Mouse (Mus musculus): ENCODE data around the gene Ank2. TPM values are rescaled to one million over a fixed set of nuclear protein-coding genes. Genes with fewer than 3 reads are reported as not detected.
A peak's percentile ranks its signal among the peaks of the same experiment; 100 is the strongest.

Ank2 gene
- total RNA-seq, 2 experiments from 2014 or later: 0.73 TPM; not detected in 1

DNA sequence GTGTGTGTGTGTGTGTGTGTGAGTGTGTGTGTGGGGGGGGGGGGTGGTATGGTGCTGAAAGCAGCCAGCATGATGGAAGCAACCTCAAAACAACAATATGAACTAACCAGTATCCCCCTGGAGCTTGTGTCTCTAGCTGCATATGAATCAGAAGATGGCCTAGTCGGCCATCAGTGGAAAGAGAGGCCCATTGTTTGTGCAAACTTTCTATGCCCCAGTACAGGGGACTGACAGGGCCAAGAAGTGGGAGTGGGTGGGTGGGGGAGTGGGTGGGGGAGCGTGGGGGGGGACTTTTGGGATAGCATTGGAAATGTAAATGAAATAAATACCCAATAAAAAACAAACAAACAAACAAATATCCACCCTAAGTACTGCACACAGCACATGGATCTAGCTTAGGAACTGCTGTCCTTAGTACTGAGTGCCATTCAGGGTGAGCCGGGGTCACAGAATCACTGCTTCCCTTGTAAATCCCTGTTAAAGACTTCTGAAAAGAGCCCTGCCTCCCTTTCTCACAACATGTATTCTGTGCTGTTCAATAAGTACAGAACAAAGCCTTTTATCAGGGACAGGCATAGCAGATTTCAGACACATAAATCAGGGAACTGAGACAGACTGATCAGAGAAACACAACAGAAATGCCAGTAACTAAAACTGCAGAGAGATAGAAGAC lies 412.2 kb downstream of the Ank2 start:
- ATAC-seq (replicated peaks; ENCODE audit: poor library complexity, severe bottlenecking): no peak

DNA sequence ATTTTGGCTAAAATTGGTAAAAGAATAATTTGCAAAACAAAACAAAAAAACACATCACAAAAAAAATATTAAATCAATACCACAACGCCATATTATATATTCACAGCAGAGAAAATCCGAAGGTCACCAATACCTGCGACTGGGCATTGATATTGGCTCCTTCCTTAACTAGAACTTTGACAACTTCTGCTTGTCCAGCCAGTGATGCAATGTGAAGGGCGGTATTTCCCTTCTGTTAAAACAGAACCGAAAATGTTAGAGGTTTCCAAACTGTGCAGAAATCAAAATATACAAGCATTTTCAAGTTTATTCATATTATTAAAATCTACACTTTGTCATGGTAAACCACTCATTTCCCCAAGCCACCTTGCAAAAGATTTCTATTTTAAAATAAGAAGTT lies 421.8 kb downstream of the Ank2 start:
- ATAC-seq (replicated peaks; ENCODE audit: poor library complexity, severe bottlenecking): peak; percentile 67

DNA sequence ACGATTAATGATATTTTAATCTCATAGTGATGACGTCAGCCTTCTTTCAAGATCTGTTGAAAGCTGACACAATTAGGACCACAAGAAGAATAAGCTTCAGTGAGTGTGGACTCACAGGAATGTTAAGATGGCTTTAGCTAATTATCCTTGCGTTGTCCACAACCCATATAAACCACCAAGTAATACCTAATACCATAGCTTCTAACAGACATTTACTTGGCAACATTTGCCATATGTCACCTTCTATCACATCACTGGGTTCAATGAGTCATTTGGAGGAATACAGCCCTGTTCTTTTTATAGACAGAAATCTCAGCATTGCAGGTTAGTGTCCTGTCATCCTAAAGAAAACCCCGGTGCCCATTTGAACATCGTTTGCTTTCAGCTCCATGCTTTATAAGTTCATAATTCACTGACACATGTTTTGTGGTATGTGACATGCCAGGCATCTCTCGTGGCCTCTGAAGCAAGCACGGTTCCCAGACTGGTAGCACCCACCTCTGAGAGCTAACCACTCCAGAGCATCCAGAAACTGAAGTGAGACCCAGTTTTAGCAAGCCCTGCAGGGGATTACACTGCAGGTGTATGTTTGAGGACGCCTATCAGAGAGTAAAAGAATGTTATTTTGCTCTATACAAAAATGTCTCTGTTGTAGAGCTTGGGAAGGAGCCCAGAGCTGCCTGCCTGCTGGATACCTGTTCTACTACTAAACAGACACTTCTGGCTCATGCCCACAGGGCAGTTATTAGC lies 423.4 kb downstream of the Ank2 start:
- no peak for ATAC-seq (replicated peaks; ENCODE audit: poor library complexity, severe bottlenecking)

DNA sequence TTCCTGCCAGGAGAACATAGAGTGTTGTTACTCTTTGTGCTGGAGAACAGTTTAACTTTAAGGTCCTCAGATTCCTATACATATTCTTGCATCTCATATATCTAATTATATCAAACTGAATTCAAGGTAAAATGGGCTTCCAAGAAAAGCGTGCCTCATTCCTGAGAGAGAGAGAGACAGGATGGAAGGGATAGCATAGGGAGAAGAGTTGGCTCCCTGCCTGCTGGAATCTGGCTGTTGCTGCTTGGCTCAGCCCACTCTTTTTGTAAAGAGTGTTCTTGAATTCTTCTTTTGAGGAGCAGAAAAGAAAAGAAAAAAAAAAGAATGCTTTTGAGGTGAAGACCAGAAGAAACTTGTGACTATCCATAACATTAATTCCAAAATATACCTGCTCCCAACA lies 427.7 kb downstream of the Ank2 start:
- no peak for ATAC-seq (replicated peaks; ENCODE audit: poor library complexity, severe bottlenecking)

DNA sequence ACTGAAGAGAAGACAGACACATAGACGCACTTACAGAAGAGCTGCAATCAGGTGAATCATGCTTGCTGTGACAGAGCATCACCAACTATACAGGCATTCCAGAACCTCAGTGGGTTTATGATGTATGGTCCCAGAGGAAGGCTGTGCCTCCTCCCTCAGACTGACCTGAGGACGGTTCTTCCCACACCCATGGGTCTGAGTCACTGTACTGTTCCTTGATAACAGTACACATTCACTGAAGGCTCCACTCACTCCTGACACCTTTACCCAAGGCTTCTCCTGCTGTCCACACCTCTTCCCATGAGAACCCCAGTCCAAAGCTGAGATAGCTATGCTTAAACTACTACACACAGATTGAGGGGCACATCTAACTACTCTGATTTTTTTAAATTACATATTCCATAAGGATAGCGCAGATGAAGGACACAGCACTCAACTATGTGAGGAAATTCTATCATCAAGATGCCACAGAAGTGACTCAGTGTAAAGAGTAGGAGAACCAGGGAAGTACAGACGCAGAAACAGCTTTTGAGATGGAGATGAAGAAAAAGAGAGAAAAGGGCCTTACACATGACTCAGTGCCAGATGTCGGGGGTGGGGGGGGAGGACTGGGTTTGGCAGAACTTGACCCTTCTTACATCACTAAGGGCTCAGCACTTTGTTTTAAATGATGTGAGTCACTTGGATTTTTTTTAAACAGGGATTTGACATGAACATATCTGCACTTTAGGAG lies 435.3 kb downstream of the Ank2 start:
- ATAC-seq (replicated peaks; ENCODE audit: poor library complexity, severe bottlenecking): no peak

DNA sequence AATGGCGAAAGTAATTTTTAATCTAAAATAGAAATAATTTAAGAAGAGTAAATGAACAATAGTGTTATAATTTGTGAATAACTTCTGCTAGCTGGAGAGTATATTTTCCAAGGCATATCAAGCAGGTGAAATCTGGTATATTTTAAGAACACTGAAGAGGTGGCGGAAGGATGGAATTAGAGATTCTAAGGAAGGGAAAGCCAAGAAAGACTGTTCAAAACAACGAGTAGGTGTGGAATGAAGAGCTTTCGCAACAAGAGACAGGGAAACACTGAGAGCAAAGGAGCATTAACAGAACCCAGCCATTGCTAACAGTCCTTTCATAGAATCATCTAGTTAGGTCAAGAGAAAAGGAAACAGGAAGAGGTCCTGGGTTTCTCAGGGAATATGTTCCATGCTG lies 439.5 kb downstream of the Ank2 start:
- ATAC-seq (replicated peaks; ENCODE audit: poor library complexity, severe bottlenecking): no peak

DNA sequence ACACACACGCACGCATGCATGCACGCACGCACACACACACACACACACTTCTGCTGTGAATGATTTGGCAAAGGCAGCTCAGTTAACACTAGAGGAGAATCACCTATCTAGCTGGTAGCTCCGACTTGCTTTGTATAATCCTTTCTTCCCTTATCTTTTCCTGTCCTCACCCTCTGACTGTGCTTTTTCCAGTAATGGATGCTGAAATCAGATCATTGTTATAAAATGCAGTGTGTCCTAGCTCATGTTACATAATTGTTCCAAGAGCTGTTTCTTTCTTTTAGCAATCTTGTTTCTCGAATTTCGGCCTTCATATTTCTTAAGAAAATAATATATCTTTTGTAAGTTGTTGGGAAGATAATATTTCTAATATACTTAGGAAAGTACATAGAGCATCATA lies 457.9 kb downstream of the Ank2 start:
- no peak for ATAC-seq (replicated peaks; ENCODE audit: poor library complexity, severe bottlenecking)

DNA sequence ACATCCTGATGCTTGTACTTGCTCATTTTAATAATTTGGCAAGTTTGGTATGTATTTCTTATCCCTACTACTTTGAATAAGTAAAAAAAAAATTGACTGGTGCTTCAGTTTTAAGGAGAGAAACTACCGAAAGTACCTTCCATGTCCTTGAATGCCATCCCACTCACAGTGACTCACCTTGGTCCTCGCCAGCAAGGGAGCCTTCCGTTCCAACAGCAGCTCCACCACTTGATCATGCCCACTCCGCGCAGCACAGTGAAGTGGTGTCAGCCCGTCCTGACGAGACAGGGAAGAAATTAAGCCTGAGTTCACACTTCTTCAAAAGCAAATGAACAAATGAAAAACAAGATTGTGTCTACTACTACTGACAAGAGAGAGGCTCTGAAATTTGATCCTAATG lies 460.6 kb downstream of the Ank2 start:
- ATAC-seq (replicated peaks; ENCODE audit: poor library complexity, severe bottlenecking): no peak

DNA sequence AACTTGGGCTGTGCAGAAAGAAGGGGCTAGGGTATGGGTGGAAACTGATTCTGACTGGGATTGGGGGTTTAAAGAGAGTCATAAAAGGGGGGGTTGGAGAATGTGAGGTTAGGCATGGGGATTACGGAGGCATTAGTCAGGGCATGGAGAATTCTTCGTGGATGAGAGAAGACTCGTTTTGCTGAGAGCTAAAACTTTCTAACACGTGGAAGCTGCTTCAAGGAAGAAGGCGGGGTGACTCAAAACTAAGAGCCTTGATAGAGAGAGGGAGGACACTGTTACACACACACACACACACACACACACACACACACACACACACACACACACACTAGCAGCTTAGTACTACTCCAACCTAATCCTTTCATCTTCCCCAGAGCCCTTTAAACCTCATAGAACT lies 463.0 kb downstream of the Ank2 start:
- ATAC-seq (replicated peaks; ENCODE audit: poor library complexity, severe bottlenecking): no peak

DNA sequence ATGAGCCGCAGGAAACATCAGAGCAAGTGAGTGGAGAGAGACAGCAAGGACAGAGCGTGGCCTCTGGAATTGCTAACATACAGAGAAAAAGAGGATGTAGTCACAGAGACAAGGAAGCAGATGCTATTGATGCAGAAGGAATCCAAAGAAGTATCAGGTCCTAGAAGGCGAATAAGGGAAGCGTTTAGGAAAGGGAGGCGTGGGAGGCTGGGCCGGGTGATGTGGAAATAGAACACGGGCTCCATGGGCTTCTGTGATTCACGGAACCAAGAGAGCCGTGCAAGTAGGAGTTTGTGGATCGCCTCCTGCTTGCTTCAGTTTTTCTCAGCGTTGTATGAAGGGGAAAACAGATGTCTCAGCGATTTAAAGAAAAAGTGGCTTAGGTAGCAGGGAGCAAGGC lies 463.6 kb downstream of the Ank2 start:
- peak; percentile 97 for ATAC-seq (replicated peaks; ENCODE audit: poor library complexity, severe bottlenecking)

DNA sequence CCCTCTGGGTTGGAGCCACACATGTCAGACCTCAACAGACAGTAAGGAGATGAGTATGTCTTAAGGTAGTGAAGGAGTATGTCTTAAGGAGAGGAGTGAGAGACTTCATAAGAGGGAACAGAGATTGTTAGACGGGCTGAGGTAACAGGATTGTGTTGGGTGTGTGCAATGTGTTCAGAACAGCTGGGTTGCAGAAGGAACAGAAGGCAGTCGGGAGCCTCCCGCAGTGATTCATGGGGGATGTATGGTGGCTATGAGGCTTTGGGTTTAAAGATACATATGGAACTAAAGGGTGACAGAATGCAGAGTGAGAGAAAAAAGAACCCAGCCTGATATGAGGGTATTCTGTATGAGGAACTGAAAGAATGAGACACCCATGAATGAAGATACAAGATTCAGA lies 464.2 kb downstream of the Ank2 start:
- ATAC-seq (replicated peaks; ENCODE audit: poor library complexity, severe bottlenecking): peak; percentile 39

DNA sequence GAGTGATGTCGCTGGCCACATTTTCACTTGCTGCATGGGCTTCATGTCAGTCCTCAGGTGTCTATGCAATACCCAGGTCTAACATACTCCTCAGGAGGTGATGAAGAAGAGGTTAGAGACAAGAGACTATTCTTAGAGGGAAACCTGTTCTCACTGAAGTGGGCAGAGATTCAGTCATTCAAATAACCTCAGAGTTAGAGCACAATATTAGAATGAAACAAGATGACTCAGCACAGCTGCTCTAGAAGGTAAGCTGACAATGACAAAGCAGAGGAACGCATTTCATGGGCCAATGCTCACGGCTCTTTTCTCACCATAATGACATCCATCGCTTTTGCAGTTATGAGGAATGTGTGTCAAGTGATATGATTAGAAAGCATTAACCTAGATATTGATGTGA lies 475.2 kb downstream of the Ank2 start:
- no peak for ATAC-seq (replicated peaks; ENCODE audit: poor library complexity, severe bottlenecking)

DNA sequence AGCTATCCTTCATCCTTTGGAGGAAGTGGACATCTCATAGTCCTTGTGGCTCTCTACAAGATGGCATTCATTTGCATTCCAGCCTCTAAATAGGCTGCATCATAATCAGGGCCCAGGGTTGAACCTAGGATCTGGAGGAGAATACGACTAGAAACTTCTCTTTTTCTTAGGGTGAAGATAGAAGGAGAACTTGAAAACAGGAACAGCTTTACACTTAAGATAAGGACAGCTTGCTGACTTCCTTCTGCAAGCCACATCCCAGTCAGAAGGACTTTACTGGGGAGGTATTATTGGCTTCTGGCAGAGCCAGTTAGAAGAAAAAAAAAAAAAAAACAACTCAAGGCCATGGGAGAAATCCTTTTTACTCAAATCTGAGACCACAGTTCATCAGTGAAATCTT lies 479.0 kb downstream of the Ank2 start:
- peak; percentile 86 for ATAC-seq (replicated peaks; ENCODE audit: poor library complexity, severe bottlenecking)

DNA sequence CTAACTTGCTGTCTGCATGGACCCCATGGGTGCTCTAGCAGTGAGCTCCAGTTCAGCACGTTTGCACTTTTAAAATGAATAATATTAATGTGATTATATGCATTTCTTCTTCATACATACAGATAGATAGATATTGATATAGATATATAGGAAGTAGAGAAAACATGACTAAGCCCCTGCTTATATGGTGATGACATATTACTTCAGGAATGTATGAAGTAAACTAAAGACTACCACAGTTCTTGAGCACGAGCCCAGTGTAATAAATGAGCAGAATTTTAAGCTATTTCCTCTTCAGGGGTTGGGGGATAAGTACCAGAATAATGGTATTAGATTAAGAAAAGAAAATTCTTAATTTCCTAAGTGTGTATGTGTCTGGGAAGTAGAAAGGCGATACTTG lies 479.4 kb downstream of the Ank2 start:
- peak; percentile 20; the same call in 1 of the 2 replicates for ATAC-seq (replicated peaks; ENCODE audit: poor library complexity, severe bottlenecking)

DNA sequence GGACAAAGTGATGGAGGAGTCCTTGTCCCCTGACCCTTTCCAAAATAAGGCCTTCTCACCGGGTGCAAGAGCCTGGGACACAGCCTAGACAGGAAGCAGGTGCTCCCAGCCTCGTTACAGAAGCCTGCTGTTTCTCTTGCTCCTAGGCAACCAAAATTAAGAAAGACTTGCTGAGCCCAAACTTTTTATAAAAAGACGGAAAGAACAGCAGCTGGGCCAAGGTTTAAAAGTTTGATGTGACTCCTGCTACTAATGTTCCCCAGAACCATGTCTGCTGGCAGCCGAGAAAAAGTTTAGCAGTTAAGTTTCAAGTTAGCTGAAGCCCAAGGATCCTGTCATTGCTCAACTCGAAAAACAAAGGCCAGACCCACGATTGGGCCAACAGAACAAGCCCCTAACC lies 480.0 kb downstream of the Ank2 start:
- peak; percentile 67 for ATAC-seq (replicated peaks; ENCODE audit: poor library complexity, severe bottlenecking)

DNA sequence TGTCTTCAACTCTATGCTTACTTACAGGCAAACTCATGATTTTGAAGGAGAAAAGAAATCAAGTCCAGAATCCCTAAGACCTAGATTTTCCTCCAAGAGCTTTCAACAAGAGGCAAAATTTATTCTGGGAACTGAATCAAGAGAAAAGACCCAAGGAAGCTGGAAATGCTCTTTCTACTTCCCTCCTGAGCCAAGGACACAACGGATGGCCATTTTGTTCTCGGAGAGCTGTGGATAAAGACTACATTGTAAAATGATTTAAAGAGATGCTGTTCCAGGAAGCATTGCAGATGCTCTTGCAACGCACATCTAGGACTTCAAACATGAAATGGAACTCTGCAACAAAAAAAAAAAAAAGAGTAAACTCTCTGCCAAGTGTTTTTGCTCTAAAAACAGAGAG lies 481.6 kb downstream of the Ank2 start:
- ATAC-seq (replicated peaks; ENCODE audit: poor library complexity, severe bottlenecking): no peak

DNA sequence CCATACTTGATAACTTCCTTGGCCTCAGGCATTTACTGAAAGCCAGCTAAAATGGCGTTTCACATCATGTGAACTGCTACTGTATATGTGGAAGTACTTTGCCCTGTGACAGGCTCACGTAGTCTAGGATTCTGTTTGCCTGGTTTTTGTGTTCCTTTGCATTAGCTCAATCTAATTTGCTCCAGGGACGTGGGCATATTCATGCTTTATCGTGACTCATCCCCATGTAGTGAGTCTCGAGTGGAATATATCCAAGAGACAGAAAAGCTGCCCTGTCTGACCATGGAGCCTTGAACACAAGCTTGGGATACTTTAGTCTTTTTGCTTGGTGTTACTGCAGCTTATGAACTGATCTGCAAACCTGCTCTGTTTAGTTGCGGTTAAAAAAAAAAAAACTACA lies 483.6 kb downstream of the Ank2 start:
- ATAC-seq (replicated peaks; ENCODE audit: poor library complexity, severe bottlenecking): no peak

DNA sequence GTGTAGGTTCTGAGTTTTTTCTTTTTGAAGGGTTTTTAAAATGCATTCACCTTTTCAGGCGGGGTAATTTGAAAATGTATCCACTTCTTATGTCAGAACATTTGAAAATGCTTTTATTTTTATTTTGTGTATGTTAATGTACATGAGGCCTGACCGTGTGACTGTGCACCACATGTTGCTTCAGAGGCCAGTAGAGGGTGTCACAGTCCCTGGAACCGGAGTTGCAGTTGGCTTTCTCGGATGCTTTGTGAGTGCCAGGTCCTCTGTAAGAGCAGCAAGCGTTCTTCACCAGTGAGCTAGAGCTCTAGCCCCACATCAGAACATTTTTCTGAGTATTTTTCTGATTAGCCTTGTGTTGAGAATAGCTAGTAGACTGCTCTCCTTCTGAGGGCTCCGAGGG lies 484.0 kb downstream of the Ank2 start:
- no peak for ATAC-seq (replicated peaks; ENCODE audit: poor library complexity, severe bottlenecking)

DNA sequence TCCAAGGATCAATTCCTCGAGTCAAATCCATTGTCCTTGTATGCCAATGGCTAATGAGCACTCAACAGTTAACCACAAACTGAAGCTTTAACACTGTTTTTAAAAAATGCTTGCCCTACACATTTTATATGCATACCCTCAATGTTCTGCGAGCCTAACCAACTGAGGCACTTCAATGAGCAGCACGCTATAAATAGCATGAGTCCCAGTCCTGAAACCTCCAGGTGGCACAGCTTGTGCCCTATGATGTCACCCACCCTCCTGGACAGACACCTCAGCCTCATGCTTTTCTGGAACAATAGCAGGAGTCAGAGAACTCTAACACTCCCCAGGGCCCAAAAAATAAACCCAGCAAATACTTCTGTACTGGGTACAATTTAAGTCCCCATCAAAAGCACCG lies 485.2 kb downstream of the Ank2 start:
- ATAC-seq (replicated peaks; ENCODE audit: poor library complexity, severe bottlenecking): no peak

DNA sequence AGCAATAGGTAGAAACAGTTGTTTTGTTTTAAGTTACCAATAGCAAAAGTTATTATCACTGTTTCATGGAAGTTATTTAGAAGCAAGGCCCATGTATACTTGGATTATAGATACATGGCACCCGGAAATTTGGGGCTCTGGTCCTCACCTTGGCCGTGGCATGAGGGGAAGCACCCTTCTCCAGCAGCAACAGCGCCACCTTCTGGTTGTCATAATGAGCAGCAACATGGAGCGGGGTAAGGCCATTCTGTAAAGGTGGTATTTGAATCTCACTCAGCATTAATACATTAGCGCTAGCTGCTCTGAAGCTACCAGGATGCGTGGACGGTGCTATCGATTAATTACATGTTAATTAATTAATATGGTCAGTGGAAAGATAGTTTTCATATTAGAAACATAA lies 486.6 kb downstream of the Ank2 start:
- peak; percentile 85 for ATAC-seq (replicated peaks; ENCODE audit: poor library complexity, severe bottlenecking)

DNA sequence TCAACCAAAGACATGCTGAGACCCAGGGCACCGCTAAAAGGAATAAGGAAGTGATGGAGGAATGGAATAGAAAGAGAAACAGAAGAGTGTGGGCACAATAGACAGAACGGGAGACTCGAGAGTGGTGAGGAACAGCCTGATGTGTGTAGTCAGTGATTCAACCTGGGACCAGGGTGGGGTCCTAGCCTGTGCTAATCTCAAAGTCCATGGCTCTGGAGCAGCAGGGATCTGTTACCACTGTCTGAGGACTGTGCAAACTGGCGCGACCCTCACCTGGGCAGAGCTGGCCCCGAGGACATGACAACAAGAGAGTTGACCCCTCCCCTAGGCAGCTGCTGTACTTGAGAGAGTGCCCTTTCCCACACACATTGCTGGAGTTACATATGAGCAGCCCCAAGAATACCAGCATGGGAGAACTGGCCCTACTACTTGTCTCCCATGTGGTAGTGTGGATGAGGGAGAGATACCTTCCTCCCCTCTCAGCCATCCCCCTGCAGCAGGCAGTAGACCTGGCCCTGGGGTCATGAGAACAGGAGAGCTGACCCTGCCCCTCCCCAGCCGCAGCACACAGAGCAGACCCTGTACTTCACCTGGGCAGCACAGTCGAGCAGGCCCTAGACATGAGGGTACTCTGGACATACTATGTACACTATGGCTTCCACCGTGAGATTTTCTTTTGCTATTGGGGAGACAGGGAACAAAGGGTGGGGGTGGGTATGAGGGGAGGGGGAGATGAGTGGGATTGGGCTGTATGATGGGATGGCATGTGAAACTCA lies 493.1 kb downstream of the Ank2 start:
- peak; percentile 42 for ATAC-seq (replicated peaks; ENCODE audit: poor library complexity, severe bottlenecking)
